Mouse (Mus musculus): ENCODE data around the gene Csmd2.

Csmd2 gene

GRCm38 (mm10) chr4:127987784-127988455 is at the start of gene Csmd2:
Csmd2 (plus strand) TSS chr4:127987857.
- DNase-seq (ENCODE audit: low read depth): no peak

GRCm38 (mm10) chr4:127947696-127948095 is 40.0 kb upstream of the Csmd2 start:
- no peak for DNase-seq (ENCODE audit: low read depth)

- no peak for DNase-seq (ENCODE audit: low read depth)
Measured at GRCm38 (mm10) chr4:127953006-127953710, 34.5 kb upstream of the Csmd2 start.

- no peak for DNase-seq (ENCODE audit: low read depth)
Measured at GRCm38 (mm10) chr4:127969101-127969500, 18.6 kb upstream of the Csmd2 start.

- DNase-seq (ENCODE audit: low read depth): no peak
Measured at GRCm38 (mm10) chr4:127970018-127970421, 17.6 kb upstream of the Csmd2 start.

GRCm38 (mm10) chr4:127970901-127971868 is 16.5 kb upstream of the Csmd2 start, which contains the start of gene CK137956:
CK137956 (minus strand) TSS chr4:127970951.
- no peak for DNase-seq (ENCODE audit: low read depth)

- DNase-seq (ENCODE audit: low read depth): no peak
Measured at GRCm38 (mm10) chr4:127972976-127973375, 14.7 kb upstream of the Csmd2 start.

- DNase-seq (ENCODE audit: low read depth): no peak
Measured at GRCm38 (mm10) chr4:127981125-127981524, 6.5 kb upstream of the Csmd2 start.

GRCm38 (mm10) chr4:127984426-127984825 is 3.2 kb upstream of the Csmd2 start:
- DNase-seq (ENCODE audit: low read depth): no peak

GRCm38 (mm10) chr4:127985874-127986273 is 1.8 kb upstream of the Csmd2 start:
- no peak for DNase-seq (ENCODE audit: low read depth)

GRCm38 (mm10) chr4:127986491-127987075 is 1.1 kb upstream of the Csmd2 start:
- DNase-seq (ENCODE audit: low read depth): no peak

GRCm38 (mm10) chr4:127987270-127987669 is 387 bp upstream of the Csmd2 start:
- DNase-seq (ENCODE audit: low read depth): no peak

GRCm38 (mm10) chr4:127988526-127989180 is 996 bp downstream of the Csmd2 start:
- DNase-seq (ENCODE audit: low read depth): no peak

GRCm38 (mm10) chr4:127989347-127989995 is 1.8 kb downstream of the Csmd2 start:
- DNase-seq (ENCODE audit: low read depth): no peak

GRCm38 (mm10) chr4:127999281-127999680 is 11.6 kb downstream of the Csmd2 start:
- DNase-seq (ENCODE audit: low read depth): no peak

- DNase-seq (ENCODE audit: low read depth): no peak
Measured at GRCm38 (mm10) chr4:128002638-128003101, 15.0 kb downstream of the Csmd2 start.

GRCm38 (mm10) chr4:128004797-128005452 is 17.3 kb downstream of the Csmd2 start:
- DNase-seq (ENCODE audit: low read depth): no peak

- DNase-seq (ENCODE audit: low read depth): no peak
Measured at GRCm38 (mm10) chr4:128019465-128019864, 31.8 kb downstream of the Csmd2 start.

- DNase-seq (ENCODE audit: low read depth): no peak
Measured at GRCm38 (mm10) chr4:128028294-128028693, 40.6 kb downstream of the Csmd2 start.

- no peak for DNase-seq (ENCODE audit: low read depth)
Measured at GRCm38 (mm10) chr4:128041901-128042300, 54.2 kb downstream of the Csmd2 start.
